Mouse (Mus musculus) embryo, embryonic 10.5 days (tissue): ENCODE data around the gene Os9.

Source experiments
- DNase-seq: peaks from one replicate; pipeline ENCODE4 v3.0.0-alpha.2; 2015; ENCODE audit warnings: low spot score

Os9 gene

DNA sequence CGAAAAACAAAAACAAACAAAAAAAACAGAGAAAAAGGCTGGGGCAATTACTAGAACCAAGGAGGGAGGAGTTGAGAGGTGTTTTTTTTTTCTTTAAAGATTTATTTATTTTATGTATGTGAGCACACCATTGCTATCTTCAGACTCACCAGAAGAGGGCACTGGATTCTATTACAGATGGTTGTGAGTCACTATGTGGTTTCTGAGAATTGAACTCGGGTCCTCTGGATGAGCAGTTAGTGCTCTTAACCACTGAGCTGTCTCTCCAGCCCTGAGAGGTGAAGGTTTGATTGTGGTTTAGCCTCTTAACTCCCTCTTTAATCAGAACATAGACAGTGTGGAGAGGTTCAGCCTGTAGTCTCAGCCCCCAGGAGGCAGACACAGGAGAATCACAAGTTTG, 5.9 kb downstream of the Os9 start:
- peak; percentile 29 for DNase-seq

- DNase-seq: no peak
Observed at GRCm38 (mm10) chr10:127114408-127114807, 6.5 kb downstream of the Os9 start.

DNA sequence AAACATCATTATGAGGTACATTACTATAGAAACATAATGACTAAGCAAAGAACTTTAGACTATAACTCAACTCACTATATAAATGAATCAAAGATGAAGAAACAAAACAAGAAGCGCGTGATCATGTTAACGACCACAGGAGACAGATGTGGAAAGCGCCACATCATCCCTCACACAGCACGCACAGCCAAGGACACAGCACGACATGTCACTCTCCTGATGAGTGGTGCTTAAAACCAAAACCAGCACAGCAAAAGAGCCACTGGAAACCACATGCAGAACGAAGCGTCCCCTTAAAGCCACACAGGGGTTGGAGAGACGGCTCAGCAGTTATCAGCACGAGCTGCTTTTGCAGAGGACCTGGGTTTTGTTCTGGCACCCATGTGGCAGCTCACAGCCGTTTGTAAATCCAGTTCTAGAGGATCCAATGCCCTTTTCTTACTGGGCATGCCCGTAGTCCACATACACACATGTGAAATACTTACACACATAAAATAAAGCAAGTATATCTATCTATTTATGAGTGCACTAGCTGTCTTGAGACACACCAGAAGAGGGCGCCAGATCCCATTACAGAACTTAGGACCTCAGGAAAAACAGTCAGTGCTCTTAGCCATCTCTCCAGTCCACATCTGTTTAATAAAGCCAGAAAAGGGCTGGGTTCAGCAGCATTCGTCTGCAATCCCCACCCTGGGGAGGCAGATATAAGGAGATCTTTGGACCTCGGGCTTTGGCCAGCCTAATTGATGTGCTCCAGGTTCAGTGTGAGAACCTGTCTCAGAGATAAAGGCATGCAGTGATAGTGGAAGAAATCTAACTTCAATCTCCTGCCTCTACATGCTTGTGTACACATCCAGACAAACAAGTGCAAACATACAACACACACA, 9.7 kb downstream of the Os9 start:
- no peak for DNase-seq

DNA sequence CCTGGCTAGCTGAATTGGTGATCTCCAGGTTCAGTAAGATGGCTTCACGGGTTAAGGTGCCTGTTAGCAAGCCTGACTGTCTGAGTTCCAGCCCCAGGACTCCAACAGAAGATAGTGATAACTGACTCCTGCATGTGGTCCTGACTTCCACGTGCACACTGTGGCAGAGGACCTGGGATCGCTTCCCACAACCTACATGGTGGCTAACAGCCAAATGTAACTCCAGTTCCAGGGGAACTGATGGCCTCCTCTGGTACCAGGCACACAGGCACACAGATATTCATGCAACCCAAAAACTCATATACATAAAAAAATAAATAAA, 12.7 kb downstream of the Os9 start:
- no peak for DNase-seq

DNA sequence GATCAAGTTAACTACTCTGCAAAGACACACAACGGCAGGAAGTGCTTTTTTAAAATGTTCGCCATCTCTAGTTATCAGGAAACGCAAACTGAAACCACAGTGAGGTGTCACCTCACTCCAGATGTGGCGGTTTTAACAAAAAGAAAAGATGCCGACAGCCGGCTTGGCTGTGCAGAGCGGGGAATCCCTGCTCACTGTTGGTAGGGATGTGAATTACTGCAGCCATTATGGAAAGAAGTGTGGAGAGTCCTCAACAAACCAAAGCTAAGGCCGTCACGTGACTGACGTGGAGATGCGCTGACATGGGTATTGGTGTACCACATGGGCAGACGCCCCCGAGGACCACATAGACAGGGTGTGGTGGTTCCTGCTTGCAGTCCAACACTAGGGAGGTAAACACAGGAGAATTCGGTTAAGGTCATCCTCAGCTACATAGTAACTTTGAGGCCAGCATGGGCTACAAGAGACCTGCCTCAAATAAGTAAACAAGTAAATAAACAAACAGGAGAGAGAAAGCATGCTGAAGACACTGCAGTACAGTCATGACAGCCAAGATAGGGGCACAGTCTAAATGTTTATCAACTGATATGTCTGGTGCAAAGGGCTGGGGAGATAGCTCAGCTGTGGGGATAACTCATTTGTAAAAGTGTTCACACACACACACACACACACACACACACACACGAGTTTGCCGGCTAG, 13.2 kb downstream of the Os9 start:
- no peak for DNase-seq

- no peak for DNase-seq
Observed at GRCm38 (mm10) chr10:127103631-127104030, 17.3 kb downstream of the Os9 start.

- no peak for DNase-seq
Observed at GRCm38 (mm10) chr10:127101151-127101550, 19.8 kb downstream of the Os9 start.

DNA sequence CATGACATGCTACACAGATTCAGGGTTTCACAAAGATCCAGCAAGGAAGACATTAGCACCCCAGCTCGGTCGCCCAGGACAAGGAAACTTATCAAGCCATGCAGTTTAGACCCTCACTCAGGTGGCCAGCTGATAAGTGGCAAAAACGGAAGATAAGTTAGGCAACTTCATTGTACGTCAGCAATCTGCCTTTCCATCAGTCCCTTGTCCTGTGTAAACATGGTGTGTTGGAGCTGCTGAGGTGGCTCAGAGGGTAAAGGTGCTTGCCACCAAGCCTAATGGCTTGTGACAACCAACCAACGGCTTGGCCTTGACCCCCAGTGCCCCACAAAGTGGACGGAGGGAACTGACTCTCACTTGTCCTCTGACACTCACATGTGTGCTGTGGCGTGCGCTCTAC, 20.5 kb downstream of the Os9 start:
- DNase-seq: no peak

DNA sequence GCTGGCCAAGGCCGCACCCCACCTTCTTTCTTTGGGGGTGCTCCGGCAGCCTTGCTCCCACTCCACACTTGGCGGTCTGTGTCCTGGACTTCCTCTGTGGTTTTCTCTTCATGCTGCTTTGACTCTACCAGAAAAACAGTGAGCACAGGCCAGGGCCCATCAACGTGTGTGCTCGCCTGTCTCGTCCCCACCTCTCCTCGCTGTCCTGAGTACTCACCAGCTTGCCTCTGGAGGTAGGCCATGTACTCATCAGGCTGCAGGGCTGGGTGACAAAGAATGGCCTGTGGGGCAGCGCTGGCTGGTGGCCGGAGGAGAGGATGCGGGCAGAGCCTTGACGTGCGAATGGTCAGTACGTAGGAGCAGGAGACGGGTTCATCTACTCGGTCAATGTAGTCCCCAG, 21.1 kb downstream of the Os9 start:
- DNase-seq: no peak

DNA sequence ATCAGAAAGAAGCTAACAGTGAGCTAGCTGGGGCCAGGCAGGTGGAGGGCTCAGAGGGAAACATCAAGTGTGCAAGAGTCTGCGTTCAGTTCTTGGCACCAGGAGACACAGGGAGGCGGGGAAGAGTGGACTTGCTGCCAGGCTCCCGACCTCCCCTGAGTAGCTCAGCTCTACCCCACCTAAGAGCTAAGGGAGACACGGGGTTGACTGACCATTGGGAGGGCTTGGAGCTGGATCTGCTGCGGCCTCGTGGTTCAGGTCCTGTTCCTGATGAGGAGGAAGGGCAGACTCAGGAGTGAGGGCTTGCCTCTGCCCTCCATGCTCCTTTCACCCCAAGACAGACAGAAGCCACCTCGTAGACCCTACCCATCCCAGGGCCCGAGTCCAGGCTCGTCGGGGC, 21.7 kb downstream of the Os9 start:
- DNase-seq: no peak

GRCm38 (mm10) chr10:127098514-127098913, 22.4 kb downstream of the Os9 start:
- DNase-seq: no peak

GRCm38 (mm10) chr10:127094382-127094802, 26.5 kb downstream of the Os9 start:
- no peak for DNase-seq

- no peak for DNase-seq
Observed at GRCm38 (mm10) chr10:127092742-127093141, 28.2 kb downstream of the Os9 start.

DNA sequence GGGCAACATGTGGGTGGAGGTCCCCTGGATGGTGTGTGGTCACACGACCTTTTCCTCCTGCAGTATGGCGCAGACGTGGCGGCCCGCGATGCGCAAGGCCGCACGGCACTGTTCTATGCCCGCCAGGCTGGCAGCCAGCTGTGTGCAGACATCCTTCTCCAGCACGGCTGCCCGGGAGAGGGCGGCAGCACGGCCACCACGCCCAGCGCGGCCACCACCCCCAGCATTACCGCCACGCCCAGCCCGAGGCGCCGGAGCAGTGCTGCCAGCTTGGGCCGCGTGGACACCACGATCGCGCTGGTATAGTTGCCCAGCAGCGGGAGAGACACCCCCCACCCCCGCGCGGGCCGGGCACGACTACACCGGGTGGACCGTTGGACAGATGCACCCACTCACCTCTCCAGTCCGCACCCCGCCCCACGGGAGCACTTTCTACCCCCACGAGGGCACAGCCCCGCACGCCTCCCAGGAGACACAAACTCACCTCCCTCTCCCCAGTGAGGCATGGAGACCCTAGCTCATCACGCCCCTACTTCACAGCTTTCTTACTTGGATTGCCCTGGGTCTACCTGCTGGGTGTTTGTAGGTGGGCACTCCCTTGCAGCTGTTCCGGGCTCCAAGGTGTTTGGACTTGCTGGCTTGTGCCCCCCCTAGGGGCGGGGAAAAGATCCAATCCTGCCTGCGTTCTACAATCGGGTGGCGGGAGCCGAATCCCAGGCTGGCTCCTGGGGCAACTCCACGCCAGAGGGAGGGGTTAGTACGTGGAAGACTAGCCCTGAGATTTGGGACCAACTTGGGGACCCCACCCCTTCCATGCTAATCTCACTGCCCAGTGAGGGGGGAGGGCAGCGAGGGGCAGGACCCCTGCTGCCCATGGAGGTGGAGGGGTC, 29.2 kb downstream of the Os9 start:
- DNase-seq: no peak

DNA sequence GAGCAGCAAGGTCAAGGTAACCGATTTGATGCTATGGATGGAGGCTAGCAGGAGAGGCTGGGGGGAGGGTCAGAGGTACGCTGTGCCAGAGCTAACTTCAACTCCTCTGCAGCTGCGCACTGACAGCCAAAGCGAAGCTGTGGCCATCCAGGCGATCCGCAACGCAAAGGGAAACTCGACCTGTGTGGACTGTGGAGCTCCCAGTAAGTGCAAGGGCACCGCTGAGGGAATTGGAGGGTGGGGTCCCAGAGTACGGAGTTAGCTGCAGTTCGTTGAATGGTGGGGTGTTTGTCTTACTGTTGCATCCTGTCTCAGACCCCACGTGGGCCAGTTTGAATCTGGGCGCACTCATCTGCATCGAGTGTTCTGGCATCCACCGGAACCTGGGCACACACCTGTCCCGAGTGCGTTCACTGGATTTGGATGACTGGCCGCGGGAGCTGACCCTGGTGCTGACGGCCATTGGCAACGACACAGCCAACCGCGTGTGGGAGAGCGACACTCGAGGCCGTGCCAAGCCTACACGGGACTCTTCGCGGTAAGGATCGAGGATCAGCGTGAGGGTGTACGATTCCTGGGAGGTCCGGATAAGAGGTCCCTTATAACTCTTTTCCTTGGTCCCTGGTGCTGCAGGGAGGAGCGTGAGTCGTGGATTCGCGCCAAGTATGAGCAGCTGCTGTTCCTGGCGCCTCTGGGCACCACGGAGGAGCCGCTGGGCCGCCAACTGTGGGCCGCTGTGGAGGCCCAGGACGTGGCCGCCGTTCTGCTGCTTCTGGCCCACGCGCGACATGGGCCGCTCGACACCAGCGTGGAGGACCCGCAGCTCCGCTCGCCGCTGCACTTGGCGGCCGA, 30.1 kb downstream of the Os9 start:
- DNase-seq: peak; percentile 49

DNA sequence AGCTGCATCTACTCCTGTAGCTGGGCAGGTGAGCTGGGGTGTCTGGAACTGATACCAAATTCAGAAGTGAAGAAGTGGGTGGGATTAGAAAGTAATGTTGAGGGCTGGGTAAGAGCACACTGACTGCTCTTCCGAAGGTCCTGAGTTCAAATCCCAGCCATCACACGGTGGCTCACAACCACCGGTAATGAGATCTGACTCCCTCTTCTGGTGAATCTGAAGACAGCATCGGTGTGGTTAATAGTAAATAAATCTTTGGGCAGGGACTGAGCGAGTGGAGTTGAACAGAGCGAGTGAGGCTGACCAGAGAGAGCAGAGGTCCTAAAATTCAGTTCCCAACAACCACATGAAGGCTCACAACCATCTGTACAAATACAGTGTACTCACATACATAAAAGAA, 35.3 kb downstream of the Os9 start:
- DNase-seq: no peak

DNA sequence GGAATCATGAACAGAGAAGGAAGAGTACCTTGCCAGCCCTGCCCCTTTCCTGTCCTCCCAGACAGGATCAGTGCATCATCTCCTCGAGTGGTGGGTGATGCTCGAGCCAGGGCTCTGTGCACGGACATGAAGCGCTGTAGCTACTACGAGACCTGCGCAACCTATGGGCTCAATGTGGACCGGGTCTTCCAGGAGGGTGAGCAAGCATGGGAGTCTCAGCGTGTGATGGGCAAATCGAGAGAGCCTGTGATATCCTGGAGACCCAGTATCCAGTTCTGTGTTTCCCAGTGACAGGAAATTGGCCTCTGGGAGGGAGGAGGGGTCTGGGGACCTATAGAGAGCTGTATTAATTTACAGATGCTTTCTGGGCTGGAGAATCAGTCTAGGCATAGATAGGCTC, 35.9 kb downstream of the Os9 start:
- no peak for DNase-seq

GRCm38 (mm10) chr10:127083915-127084306, 37.0 kb downstream of the Os9 start:
- DNase-seq: no peak

DNA sequence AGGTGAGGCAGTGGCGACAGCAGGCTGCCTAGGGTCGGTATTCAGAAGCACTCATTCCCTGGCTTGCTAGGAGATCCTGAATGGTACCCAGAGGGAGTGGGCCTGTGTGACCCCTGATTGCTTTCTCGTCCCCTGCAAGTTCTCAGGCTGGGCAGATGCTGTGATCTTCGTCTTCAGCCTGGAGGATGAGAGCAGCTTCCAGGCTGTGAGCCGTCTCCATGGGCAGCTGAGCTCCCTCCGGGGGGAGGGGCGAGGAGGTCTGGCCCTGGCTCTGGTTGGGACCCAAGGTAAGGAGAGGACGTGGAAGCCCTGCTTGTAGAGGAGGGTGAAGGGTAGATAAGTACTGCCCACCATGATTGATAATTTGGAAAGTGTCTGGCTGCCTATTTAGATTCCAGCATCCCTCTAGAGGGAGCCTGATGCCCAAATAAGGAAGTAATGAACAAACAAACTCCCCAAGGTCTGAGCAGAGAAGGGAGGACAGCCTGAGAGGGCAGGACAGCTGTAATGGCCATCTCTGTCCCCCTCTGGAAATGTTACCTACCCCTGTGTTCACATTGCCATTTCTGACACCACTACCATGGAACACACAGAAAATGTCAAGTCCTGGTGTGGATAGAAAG, 37.5 kb downstream of the Os9 start:
- DNase-seq: no peak

DNA sequence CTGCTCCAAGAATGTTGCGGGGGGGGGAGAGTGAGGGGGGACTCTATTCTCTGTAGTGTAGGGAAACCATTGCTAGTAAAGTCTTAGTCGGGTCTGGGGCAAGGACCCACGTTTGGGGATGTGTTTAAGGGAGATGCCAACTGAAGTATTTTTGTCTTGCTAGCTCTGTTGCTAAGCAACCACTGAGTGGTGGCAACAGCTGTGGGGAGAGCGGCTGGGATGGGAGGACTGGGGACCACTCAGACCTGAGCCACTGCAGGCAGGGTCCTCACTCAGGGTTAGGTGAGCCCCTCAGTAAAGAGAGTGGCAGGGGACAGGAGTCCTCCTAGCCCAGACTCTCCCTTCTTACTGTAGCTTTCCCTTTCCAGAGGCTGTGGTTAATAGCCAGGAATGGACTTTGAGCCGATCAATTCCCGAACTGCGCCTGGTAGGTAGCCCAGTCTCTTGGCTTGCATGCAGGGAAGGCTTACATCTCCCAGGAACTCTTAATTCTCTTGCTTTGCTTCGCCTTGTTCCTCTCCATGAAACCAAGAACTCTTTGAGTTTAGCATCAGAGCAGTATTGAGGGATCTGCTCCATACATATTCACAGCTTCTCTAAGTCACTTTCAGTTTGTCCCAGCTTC, 38.8 kb downstream of the Os9 start:
- peak; percentile 65 for DNase-seq
